Mouse (Mus musculus) splenic B cell, adult 2 months (primary cell): ENCODE data around the gene Iqcj.

Experiments used
- DNase-seq: peaks from one replicate; pipeline ENCODE4 v3.0.0-alpha.2; 2011; ENCODE audit warnings: low read depth, low spot score
- H3K27me3 ChIP-seq: 2 replicates; pipeline ENCODE4 v1.6.1; 2012; ENCODE audit warnings: mild to moderate bottlenecking, low read length, moderate library complexity, mixed read lengths; ENCODE audit not compliant: control insufficient read depth, poor library complexity, insufficient read depth, severe bottlenecking
- H3K36me3 ChIP-seq: 2 replicates; pipeline ENCODE4 v1.6.1; 2012; ENCODE audit warnings: mild to moderate bottlenecking, low read length, moderate library complexity, mixed read lengths; ENCODE audit not compliant: control insufficient read depth, poor library complexity, insufficient read depth, severe bottlenecking

The Iqcj gene

GRCm38 (mm10) chr3:68002415-68002814 lies 110.4 kb downstream of the Iqcj start:
- DNase-seq: no peak
- H3K27me3 ChIP-seq: no peaks in the 10 kb centered on the region
- H3K36me3 ChIP-seq: no peaks in the 10 kb centered on the region

- no peak for DNase-seq
- Histone ChIP-seq H3K36me3 (no peaks in the 10 kb centered on the region), H3K27me3 (no peaks in the 10 kb centered on the region)
Measured at GRCm38 (mm10) chr3:68012342-68012741, 120.3 kb downstream of the Iqcj start.

DNA sequence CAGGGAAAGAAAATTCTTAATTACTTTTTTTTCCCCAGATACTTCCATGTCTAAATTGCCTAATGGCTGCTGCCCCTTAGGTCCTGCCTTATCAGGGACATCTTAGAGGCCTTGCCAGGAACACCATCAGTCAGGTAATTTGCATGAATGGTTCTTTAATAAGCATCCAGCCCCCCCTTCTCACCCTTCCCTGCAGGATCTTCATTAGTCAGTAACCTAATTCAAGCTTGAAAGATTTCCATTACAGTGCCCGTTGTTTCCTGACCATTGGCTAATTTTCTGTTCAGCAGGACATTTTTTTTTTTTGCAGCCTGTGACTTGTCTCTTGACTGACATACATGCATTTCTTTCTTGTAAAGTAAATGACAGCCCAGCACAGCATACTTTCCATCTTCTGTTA lies 123.8 kb downstream of the Iqcj start:
- no peak for DNase-seq
- Histone ChIP-seq H3K36me3 (no peaks in the 10 kb centered on the region), H3K27me3 (no peaks in the 10 kb centered on the region)

- no peaks in the 10 kb centered on the region for H3K27me3 ChIP-seq
- no peaks in the 10 kb centered on the region for H3K36me3 ChIP-seq
- DNase-seq: no peak
Measured at GRCm38 (mm10) chr3:68019401-68019800, 127.4 kb downstream of the Iqcj start.

DNA sequence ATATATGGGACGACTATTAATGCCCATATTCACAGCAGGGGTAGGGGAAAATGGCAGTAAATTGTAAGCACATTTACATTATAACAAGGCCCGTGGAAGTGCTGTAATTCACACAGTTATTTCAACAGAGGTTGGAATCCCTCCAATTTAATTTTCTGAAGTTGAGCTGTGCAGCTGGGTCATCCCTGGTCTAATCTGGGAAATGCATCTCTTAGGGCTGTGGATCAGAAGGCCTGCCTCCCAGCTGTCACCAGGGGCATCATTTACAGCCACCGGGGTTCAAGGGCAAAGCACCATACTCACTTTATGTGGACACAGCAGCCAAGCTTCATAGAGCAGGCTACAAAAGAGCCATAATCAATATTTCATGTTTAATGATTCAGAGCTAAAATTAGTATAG lies 144.1 kb downstream of the Iqcj start:
- no peak for DNase-seq
- no peaks in the 10 kb centered on the region for H3K36me3 ChIP-seq
- no peaks in the 10 kb centered on the region for H3K27me3 ChIP-seq

GRCm38 (mm10) chr3:68042951-68043350 lies 150.9 kb downstream of the Iqcj start:
- DNase-seq: no peak
- Histone ChIP-seq H3K36me3 (no peaks in the 10 kb centered on the region), H3K27me3 (no peaks in the 10 kb centered on the region)

GRCm38 (mm10) chr3:68045475-68046416 lies 153.7 kb downstream of the Iqcj start:
- no peaks in the 10 kb centered on the region for H3K27me3 ChIP-seq
- H3K36me3 ChIP-seq: no peaks in the 10 kb centered on the region
- DNase-seq: peak; percentile 51

DNA sequence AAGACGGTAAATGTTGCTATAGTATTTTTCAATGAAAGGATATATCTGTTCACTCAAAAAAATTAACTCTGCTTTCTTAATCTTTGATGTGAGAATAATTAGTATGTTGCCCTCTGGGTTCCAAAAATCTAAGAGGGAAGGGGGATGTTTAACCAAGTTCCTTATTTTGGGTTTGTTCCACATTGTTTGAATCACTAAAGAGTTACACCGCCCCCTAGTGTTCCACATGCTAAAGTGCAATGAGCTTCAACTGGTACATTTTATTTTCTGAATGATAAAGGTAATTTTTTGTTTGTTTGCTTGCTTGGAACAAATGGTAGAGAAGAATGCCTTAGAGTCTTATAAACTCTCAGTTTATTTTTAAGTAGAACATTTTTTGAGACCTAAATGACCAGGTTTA lies 161.5 kb downstream of the Iqcj start:
- H3K36me3 ChIP-seq: no peaks in the 10 kb centered on the region
- H3K27me3 ChIP-seq: no peaks in the 10 kb centered on the region
- DNase-seq: peak; percentile 55

GRCm38 (mm10) chr3:68055071-68055470 lies 163.1 kb downstream of the Iqcj start:
- H3K36me3 ChIP-seq: no peaks in the 10 kb centered on the region
- DNase-seq: no peak
- H3K27me3 ChIP-seq: no peaks in the 10 kb centered on the region

GRCm38 (mm10) chr3:68056373-68057275 lies 164.6 kb downstream of the Iqcj start:
- DNase-seq: peak; percentile 70
- H3K36me3 ChIP-seq: no peaks in the 10 kb centered on the region
- no peaks in the 10 kb centered on the region for H3K27me3 ChIP-seq

GRCm38 (mm10) chr3:68059162-68059800 lies 167.3 kb downstream of the Iqcj start:
- no peaks in the 10 kb centered on the region for H3K36me3 ChIP-seq
- no peaks in the 10 kb centered on the region for H3K27me3 ChIP-seq
- DNase-seq: no peak

DNA sequence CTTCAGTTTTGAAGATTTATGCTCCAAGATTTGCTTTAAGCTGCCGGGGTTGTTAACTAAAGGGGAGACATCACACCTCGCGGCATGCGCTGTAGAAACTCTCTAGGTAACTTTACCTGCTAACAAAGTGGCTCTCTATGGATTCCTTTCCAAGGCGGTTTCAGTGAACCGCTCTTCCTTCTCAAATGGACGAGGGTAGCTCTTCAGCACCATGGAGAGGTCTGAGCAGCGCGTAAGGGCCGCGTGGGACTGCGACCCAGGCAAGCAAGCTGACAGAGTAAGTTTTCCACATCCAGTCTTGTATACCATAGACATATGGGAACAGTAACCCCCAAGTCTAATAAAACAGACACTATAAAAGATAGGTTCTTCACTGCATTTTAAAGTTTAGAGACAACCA lies 172.7 kb downstream of the Iqcj start, which contains the start of gene Schip1:
Gene Schip1 (plus strand): TSS at position 72 of the 400 bp plus-strand sequence.
- H3K27me3 ChIP-seq: no peaks in the 10 kb centered on the region
- DNase-seq: no peak
- no peaks in the 10 kb centered on the region for H3K36me3 ChIP-seq

- Histone ChIP-seq H3K36me3 (no peaks in the 10 kb centered on the region), H3K27me3 (no peaks in the 10 kb centered on the region)
- no peak for DNase-seq
Measured at GRCm38 (mm10) chr3:68071395-68072386, 179.7 kb downstream of the Iqcj start.

DNA sequence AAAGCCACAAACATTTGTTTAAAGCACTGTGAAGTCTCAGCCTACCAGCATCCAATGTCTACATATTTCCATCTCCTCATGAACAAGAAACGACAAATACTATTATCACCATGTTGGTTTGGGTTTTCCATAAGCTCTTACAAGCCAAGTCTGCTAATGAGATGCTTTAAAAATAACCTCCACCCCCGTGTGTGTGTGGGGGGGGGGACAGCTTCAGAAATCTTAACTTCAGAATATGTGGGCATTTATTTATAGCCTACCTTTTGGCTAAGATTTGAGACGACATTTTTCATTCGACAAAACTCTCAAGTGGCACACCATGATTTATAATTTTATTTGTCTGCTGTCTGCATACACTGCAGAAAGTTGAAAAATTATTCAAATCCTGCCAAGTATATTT lies 185.4 kb downstream of the Iqcj start:
- no peaks in the 10 kb centered on the region for H3K27me3 ChIP-seq
- DNase-seq: no peak
- no peaks in the 10 kb centered on the region for H3K36me3 ChIP-seq
